Mouse (Mus musculus): ENCODE measurements around the gene Morn3.
A peak's percentile ranks its signal among the peaks of the same experiment; 100 is the strongest.
"Not testable (repeated sequence)": the region's sequence is repeated elsewhere in the genome, so short reads cannot be mapped to it uniquely, and the experiment has no call there.

Morn3 gene

DNA sequence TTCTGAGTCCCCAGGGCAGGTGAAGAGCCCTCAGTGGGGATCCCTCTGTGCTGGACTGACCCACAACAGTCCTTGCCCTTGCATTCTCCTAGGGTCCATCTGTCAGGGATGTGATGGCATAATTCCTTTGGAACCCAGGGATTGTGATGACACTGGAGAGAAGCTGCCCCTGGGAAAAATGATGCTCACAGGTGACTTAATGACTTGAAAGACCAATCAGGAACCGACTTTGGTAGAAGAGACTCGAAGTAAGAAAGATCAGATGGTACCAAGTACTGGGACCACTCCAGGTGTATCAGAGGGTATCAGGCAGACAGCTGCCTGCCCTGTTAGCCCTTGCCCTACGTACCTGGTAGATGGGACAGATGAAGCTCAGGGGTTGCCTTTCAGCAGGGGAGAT is at the start of gene Morn3:
Gene Morn3 (minus strand): TSS at position 101 of the 400 bp plus-strand sequence.
- no peak for DNase-seq

DNA sequence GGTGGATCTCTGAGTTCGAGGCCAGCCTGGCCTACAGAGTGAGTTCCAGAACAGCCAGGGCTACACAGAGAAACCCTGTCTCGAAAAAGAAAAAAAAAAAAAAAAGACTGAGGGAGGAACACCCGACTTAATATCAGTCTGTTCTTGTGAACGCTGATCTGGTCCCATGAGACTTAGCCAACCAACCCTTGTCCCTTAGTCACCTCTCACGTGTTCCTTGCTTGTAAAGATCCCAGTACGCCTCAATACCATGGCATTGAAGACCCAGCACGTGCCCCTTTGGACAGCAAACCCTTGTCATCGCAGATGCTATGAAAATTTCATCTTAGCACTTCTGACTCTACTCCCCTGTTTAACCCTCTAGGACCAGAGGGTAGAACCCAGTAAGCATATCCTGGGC is 49.5 kb upstream of the Morn3 start:
- no peak for DNase-seq

DNA sequence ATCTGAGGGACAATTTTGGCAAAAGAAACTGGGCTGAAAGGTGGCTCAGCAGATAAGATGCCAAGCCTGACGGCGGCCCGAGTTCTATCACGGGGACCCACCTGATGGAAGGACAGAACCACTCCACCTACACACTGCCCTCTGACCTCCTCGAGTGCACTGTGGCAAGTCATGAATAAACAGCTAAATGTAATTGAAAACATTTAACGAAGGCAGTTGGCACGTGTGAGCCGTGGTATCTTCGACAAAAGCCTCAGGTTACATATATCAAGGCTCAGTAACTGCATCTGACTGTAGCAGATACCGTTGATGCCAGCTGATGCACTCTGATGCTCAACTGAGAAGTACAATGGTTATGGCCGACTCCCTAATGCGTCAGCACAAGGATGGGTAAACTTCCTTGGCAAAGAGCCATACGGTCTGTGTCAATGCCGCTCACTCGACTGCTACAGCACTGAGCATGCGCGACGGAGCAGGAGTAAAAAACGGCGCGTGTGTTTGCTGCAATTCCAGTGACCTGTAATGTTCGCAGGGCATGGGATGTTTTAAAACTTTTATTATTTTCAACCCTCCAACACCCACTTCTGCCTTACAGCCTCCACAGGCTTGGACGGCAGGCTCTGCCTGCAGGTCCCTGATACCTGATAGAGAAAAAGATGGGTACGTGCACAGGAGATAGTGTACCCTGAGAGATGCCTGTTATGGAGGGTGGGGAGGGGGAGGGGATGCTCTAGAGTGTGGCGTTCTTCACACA is 47.6 kb upstream of the Morn3 start:
- peak; percentile 47 for DNase-seq

DNA sequence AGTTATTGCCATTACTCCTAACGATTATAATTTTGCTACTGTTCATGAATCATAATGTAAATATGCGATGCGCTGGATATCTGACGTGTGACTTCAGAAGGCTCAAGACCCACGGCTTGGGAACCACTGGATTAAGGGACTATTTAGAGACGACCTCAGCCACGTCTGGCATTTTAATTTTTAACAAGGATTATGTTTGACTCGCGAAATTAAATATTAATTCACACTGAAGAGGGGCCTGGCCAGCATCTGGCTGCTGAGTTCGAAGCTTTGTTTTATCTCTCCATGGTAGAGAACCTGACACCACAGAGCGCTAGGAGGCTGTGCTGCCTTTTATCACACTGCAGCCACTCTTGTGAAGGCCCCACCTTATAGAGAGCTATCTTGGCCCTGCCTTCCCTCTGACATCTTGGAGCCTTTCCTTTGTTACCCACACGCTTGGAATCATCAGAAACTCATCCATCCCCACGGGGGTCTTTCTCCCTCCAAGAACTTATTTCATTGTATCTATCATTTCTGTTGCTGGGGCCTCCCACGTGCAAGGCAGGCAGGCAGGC is 46.3 kb upstream of the Morn3 start:
- DNase-seq: no peak

GRCm38 (mm10) chr5:123090560-123091306 is 43.9 kb upstream of the Morn3 start:
- DNase-seq: no peak

GRCm38 (mm10) chr5:123088784-123089183 is 42.0 kb upstream of the Morn3 start:
- no peak for DNase-seq

DNA sequence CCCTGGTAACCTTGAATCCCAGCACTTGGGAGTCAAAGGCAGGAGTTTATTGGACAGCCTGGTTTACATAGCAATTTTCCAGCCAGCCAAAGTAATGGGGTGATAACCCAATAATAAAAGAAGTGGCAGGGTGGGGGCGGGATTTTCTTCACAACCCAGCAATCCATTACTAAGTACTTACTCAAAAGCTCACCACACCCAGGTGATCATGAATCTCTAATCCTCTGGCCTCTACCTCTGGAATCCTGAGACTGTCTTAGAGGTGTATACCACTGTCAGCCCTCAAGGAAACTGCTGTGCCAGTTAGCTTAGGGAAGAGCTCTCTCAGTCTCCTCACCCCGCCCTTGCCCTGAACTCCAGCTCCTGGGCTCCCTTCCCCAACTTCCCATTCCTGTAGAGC is 39.7 kb upstream of the Morn3 start:
- DNase-seq: no peak

DNA sequence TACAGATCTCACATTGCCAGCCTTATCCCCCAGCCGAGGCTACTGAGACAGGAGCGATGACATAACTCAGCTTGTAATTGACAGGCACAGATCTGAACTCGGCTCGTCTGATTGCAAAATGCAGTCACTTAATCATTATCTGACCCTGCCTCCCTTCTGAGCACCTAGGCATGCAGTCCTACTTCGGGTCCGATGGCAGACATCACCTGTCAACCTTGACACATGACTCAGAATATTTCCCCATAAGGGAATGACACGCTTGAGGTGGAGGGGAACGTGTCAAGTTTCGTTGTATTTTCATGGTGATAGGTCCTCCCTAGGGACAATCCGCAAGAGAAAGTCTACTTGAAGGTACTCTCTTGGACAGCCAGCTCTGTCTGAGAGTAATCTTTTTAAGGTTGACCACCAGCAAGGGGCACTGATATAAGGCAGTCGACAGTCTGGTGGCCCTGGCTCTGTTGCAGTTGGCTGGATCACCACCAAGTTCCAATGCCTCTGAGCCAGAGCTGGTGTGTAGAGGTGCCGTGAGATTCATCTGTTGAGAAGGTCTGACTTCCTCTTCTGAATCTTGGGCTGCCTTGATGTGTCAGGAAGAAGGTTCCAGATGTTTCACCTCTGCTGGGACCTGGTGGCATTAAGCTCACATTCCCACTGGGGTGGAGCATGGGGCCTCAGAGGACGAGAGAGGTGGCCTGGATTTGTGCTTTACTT is 36.7 kb upstream of the Morn3 start:
- DNase-seq: no peak

- no peak for DNase-seq
These were observed 33.7 kb upstream of the Morn3 start for GRCm38 (mm10) chr5:123080510-123080909.

- no peak for DNase-seq
These were observed 33.2 kb upstream of the Morn3 start for GRCm38 (mm10) chr5:123080041-123080440.

DNA sequence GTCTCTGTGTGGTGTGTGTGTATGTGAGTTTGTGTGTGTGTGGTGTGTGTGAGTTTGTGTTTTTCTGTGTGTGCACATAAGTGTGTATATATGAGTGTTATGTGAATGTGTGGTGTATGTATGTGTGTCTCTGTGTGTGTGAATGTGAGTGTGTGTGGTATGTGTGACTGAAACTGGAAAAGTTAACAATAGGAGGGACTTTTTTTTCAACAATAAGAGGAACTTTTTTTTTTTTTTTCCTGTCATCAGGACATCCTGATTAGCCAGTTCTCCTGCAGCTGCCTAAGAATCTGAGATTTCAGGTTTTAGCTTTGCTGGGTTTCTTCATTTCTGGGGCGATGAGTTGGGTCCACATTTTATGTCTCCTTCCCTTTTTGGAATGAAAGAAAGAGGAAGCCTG is 32.8 kb upstream of the Morn3 start:
- no peak for DNase-seq

GRCm38 (mm10) chr5:123076419-123077281 is 29.8 kb upstream of the Morn3 start:
- DNase-seq: peak; percentile 27

DNA sequence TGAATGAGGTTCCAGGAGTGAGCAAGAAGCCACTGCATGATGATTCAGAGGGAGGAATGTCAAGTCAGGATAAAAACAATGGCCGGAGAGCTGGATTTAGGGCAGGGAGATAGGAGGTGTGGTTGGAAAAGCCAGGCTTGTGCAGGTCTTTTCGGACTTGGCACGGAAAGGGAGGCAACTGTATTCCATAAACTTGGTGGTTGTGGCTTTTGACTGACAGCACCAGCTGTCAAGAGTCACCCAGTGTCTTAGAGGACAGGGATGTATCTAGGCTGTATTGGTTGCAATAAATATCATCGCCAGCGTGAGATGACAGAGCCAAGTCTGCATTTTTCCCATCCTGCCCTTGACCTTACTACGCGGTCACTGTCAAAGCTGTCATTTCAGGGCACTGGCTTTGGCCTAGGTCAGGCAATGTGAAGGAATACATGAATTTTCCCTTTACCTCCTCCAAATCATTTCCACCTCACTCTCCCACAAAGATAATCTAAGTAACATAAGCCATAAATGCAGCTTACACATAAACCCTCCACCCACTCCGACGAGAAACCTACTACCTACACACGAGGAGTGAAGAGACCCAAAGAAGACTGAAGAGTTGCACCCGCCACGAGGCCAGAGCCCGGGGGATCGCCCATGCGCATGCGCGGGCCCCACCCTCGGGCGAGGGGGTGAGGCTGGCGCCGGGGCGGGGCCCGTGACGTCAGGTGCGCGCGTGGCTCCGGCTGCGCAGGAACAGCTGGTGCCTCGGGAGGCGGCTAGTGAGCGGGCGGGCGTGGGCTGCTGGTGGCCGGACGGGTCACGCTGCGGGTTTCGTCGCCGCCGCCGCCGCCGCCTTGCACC is 29.0 kb upstream of the Morn3 start:
- DNase-seq: peak; percentile 92

- DNase-seq: no peak
These were observed 21.9 kb upstream of the Morn3 start for GRCm38 (mm10) chr5:123068714-123069113.

GRCm38 (mm10) chr5:123068115-123068514 is 21.3 kb upstream of the Morn3 start, which contains the start of gene Tmem120b:
TSS of gene Tmem120b (plus strand) at chr5:123068415.
- DNase-seq: no peak

- no peak for DNase-seq
These were observed 20.7 kb upstream of the Morn3 start for GRCm38 (mm10) chr5:123067395-123067995.

- no peak for DNase-seq
These were observed 17.4 kb upstream of the Morn3 start for GRCm38 (mm10) chr5:123064207-123064606.

- DNase-seq: no peak
These were observed 16.3 kb upstream of the Morn3 start for GRCm38 (mm10) chr5:123063141-123063540.

GRCm38 (mm10) chr5:123061402-123061749 is 14.6 kb upstream of the Morn3 start:
- not testable (repeated sequence) for DNase-seq

DNA sequence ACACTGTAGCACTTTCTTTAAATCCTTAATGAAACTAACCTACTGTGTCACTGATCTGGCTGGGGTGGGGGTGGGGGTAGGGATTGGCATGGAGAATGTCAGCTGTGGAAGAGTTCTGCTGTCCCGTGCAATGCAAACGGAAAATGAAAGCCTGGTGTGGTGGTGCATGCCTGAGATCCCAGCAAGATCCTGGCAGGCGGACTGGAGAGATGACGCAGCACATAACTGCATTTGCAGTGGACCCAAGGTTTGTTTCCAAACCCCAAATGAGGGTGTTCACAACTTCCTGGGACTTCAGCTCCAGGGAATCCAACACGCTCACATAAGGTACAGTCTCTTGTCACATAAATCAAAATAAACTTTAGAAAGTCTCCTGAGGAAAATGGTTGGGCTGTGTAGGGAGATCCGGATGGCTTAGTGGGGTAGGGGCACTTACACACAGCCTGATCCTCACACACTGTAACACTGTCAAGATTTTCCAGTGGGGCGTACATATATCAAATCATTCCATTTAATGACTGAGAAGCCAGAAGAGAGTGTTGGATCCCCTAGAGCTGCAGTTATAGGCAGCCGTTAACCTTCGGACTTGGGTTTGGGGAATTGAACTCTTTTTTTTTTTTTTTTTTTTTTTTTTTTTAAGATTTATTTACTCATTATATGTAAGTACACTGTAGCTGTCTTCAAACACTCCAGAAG is 14.0 kb upstream of the Morn3 start:
- DNase-seq: no peak

Data from kidney, adult 18-20 months (tissue).